Mouse (Mus musculus) liver, postnatal 0 days (tissue): Measurements from ENCODE around the gene Sulf2.

Experiments
- CTCF ChIP-seq: sonication (generic); IDR thresholded peaks from 2 replicates; pipeline ENCODE4 v1.5.1; 2016; ENCODE audit warnings: antibody characterized with exemption, low read depth
- EP300 ChIP-seq: IDR thresholded peaks from 2 replicates; pipeline ENCODE4 v1.6.1; 2016; ENCODE audit warnings: antibody characterized with exemption, low read depth, mild to moderate bottlenecking

GRCm38 (mm10) chr2:166062431-166062830 is 93.0 kb downstream of the Sulf2 start:
- TF ChIP-seq EP300 (no peak), CTCF (no peak)
